Mouse (Mus musculus): ENCODE measurements around the gene Lrrc55. TPM values are rescaled to one million over a fixed set of nuclear protein-coding genes. Genes with fewer than 3 reads are reported as not detected.

Gene Lrrc55
- polyA plus RNA-seq, 1 experiment = not detected

GRCm38 (mm10) chr2:85224221-85225179 is 27.5 kb upstream of the Lrrc55 start:
- TF ChIP-seq CTCF (IDR thresholded peaks at IDR 0.05; ENCODE audit: control insufficient read depth, insufficient read depth, low read length) = no peak
- TF ChIP-seq POLR2A (IDR thresholded peaks at IDR 0.05; ENCODE audit: borderline replicate concordance, control insufficient read depth, low read depth, low read length) = no peak
- 36% methylated on average over 17 of the region's 17 CpGs for WGBS
- Histone ChIP-seq H3K27ac (ENCODE audit: control insufficient read depth, insufficient read depth, low read depth, low read length, poor library complexity) (no peak overlapping the region), H3K4me1 (ENCODE audit: control insufficient read depth, insufficient read depth, low read length) (no peaks in the 10 kb centered on the region), H3K4me3 (replicated peaks; ENCODE audit: control insufficient read depth, low read depth, low read length) (no peak overlapping the region)

- H3K4me3 ChIP-seq (replicated peaks; ENCODE audit: control insufficient read depth, low read depth, low read length) = no peak overlapping the region
- H3K4me1 ChIP-seq (ENCODE audit: control insufficient read depth, insufficient read depth, low read length) = no peaks in the 10 kb centered on the region
- H3K27ac ChIP-seq (ENCODE audit: control insufficient read depth, insufficient read depth, low read depth, low read length, poor library complexity) = no peak overlapping the region
- no peak for TF ChIP-seq POLR2A (IDR thresholded peaks at IDR 0.05; ENCODE audit: borderline replicate concordance, control insufficient read depth, low read depth, low read length)
- no peak for TF ChIP-seq CTCF (IDR thresholded peaks at IDR 0.05; ENCODE audit: control insufficient read depth, insufficient read depth, low read length)
These were observed 19.6 kb upstream of the Lrrc55 start for GRCm38 (mm10) chr2:85216606-85217005.

- 71% methylated on average over 2 of the region's 2 CpGs for WGBS
- TF ChIP-seq CTCF (IDR thresholded peaks at IDR 0.05; ENCODE audit: control insufficient read depth, insufficient read depth, low read length) (no peak), POLR2A (IDR thresholded peaks at IDR 0.05; ENCODE audit: borderline replicate concordance, control insufficient read depth, low read depth, low read length) (no peak)
- no peak overlapping the region for H3K4me3 ChIP-seq (replicated peaks; ENCODE audit: control insufficient read depth, low read depth, low read length)
- H3K27ac ChIP-seq (ENCODE audit: control insufficient read depth, insufficient read depth, low read depth, low read length, poor library complexity) = no peak overlapping the region
- H3K4me1 ChIP-seq (ENCODE audit: control insufficient read depth, insufficient read depth, low read length) = no peaks in the 10 kb centered on the region
These were observed 16.7 kb upstream of the Lrrc55 start for GRCm38 (mm10) chr2:85213746-85214145.

- Histone ChIP-seq H3K27ac (ENCODE audit: control insufficient read depth, insufficient read depth, low read depth, low read length, poor library complexity) (no peak overlapping the region), H3K4me3 (replicated peaks; ENCODE audit: control insufficient read depth, low read depth, low read length) (no peak overlapping the region), H3K4me1 (ENCODE audit: control insufficient read depth, insufficient read depth, low read length) (no peaks in the 10 kb centered on the region)
- 70% methylated on average over 5 of the region's 5 CpGs for WGBS
- TF ChIP-seq CTCF (IDR thresholded peaks at IDR 0.05; ENCODE audit: control insufficient read depth, insufficient read depth, low read length) (no peak), POLR2A (IDR thresholded peaks at IDR 0.05; ENCODE audit: borderline replicate concordance, control insufficient read depth, low read depth, low read length) (no peak)
These were observed 12.3 kb upstream of the Lrrc55 start for GRCm38 (mm10) chr2:85209301-85209700.

- WGBS = 78% methylated on average over 8 of the region's 8 CpGs
- no peak overlapping the region for H3K4me3 ChIP-seq (replicated peaks; ENCODE audit: control insufficient read depth, low read depth, low read length)
- no peaks in the 10 kb centered on the region for H3K4me1 ChIP-seq (ENCODE audit: control insufficient read depth, insufficient read depth, low read length)
- H3K27ac ChIP-seq (ENCODE audit: control insufficient read depth, insufficient read depth, low read depth, low read length, poor library complexity) = no peak overlapping the region
- no peak for TF ChIP-seq POLR2A (IDR thresholded peaks at IDR 0.05; ENCODE audit: borderline replicate concordance, control insufficient read depth, low read depth, low read length)
- no peak for TF ChIP-seq CTCF (IDR thresholded peaks at IDR 0.05; ENCODE audit: control insufficient read depth, insufficient read depth, low read length)
These were observed 8.2 kb upstream of the Lrrc55 start for GRCm38 (mm10) chr2:85205170-85205569.

- TF ChIP-seq POLR2A (IDR thresholded peaks at IDR 0.05; ENCODE audit: borderline replicate concordance, control insufficient read depth, low read depth, low read length) = no peak
- no peak for TF ChIP-seq CTCF (IDR thresholded peaks at IDR 0.05; ENCODE audit: control insufficient read depth, insufficient read depth, low read length)
- WGBS = 8% methylated on average over 24 of the region's 24 CpGs
- Histone ChIP-seq H3K4me3 (replicated peaks; ENCODE audit: control insufficient read depth, low read depth, low read length) (no peak overlapping the region), H3K4me1 (ENCODE audit: control insufficient read depth, insufficient read depth, low read length) (no peaks in the 10 kb centered on the region), H3K27ac (ENCODE audit: control insufficient read depth, insufficient read depth, low read depth, low read length, poor library complexity) (no peak overlapping the region)
These were observed 1.3 kb upstream of the Lrrc55 start for GRCm38 (mm10) chr2:85198011-85198965.

GRCm38 (mm10) chr2:85194566-85194965 is 2.4 kb downstream of the Lrrc55 start:
- 3% methylated on average over 1 of the region's 1 CpGs for WGBS
- H3K4me3 ChIP-seq (replicated peaks; ENCODE audit: control insufficient read depth, low read depth, low read length) = no peak overlapping the region
- no peaks in the 10 kb centered on the region for H3K4me1 ChIP-seq (ENCODE audit: control insufficient read depth, insufficient read depth, low read length)
- no peak for TF ChIP-seq CTCF (IDR thresholded peaks at IDR 0.05; ENCODE audit: control insufficient read depth, insufficient read depth, low read length)
- TF ChIP-seq POLR2A (IDR thresholded peaks at IDR 0.05; ENCODE audit: borderline replicate concordance, control insufficient read depth, low read depth, low read length) = no peak
- no peak overlapping the region for H3K27ac ChIP-seq (ENCODE audit: control insufficient read depth, insufficient read depth, low read depth, low read length, poor library complexity)

All from bone marrow, adult 2 months (tissue).